ENCODE assay signal across 8 mouse cellular contexts in genomic region chr15:89730320-89730719, GRCm38 (mm10).
DNase-seq lines count a peak whose midpoint lies in the region; TF ChIP-seq lines count a peak whose summit lies in the region.

No protein-coding gene starts in this region.

- peak; percentile 12 for DNase-seq in kidney, adult 2 months
- DNase-seq in kidney, adult 11 months = no peak
- DNase-seq in R1 (ENCODE audit: low read depth, low spot score) = peak; percentile 64
- DNase-seq in c-Kit-positive CD71-positive TER-119-positive erythroid progenitor cells, embryonic 14.5 days (ENCODE audit: low spot score) = peak; percentile 0
- DNase-seq in heart, postnatal 10 days = peak; percentile 9 to 42
- peak; percentile 1 for DNase-seq in liver, adult 2 months (ENCODE audit: extremely low read depth, low read depth, low spot score)
- peak; percentile 18 to 34 for DNase-seq in right cerebral cortex, postnatal 10 days (ENCODE audit: low spot score in 2 of 2)
- DNase-seq in spleen, adult 12 weeks (ENCODE audit: low spot score) = no peak

- WGBS in kidney, adult 2 months = 40% methylated on average over 6 of the region's 6 CpGs
- WGBS in liver, adult 2 months = 37% methylated on average over 6 of the region's 6 CpGs

- no peak for TF ChIP-seq POLR2A in kidney, adult 2 months (IDR thresholded peaks at IDR 0.05; ENCODE audit: low read depth, low read length)
- no peak for TF ChIP-seq POLR2A in liver, adult 2 months (IDR thresholded peaks at IDR 0.05; ENCODE audit: extremely low read depth, insufficient read depth, low read length)

- TF ChIP-seq CTCF in kidney, adult 2 months (conservative IDR thresholded peaks at IDR 0.05; ENCODE audit: insufficient read depth, insufficient read length, low read depth, low read length) = peak; percentile 64
- peak; percentile 72 for TF ChIP-seq CTCF in liver, adult 2 months (IDR thresholded peaks at IDR 0.05; ENCODE audit: low read depth, low read length)

- H3K4me3 ChIP-seq in kidney, adult 2 months (ENCODE audit: insufficient read depth, low read depth, low read length) = no peak overlapping the region
- H3K4me3 ChIP-seq in liver, adult 2 months (ENCODE audit: insufficient read depth, low read depth, low read length) = no peak overlapping the region

- no peaks in the 10 kb centered on the region for H3K4me1 ChIP-seq in kidney, adult 2 months (ENCODE audit: control insufficient read depth, insufficient read depth, low read length)
- H3K4me1 ChIP-seq in liver, adult 2 months (ENCODE audit: control insufficient read depth, insufficient read depth, low read length) = no peaks in the 10 kb centered on the region

- no peaks in the 10 kb centered on the region for H3K36me3 ChIP-seq in kidney, adult 2 months (ENCODE audit: control insufficient read depth, insufficient read depth, low read length)
- no peaks in the 10 kb centered on the region for H3K36me3 ChIP-seq in liver, adult 2 months (ENCODE audit: control insufficient read depth, insufficient read depth, low read length)

- H3K27me3 ChIP-seq in kidney, adult 2 months (replicated peaks; ENCODE audit: control insufficient read depth, insufficient read depth, low read length) = no peaks in the 10 kb centered on the region
- H3K27me3 ChIP-seq in liver, adult 2 months (ENCODE audit: control insufficient read depth, insufficient read depth, low read length) = no peaks in the 10 kb centered on the region

- H3K27ac ChIP-seq in kidney, adult 2 months (ENCODE audit: insufficient read depth, low read depth, low read length) = no peak overlapping the region
- no peak overlapping the region for H3K27ac ChIP-seq in liver, adult 2 months (replicated peaks; ENCODE audit: insufficient read depth, low read depth, low read length)

- no peak overlapping the region for H3K9ac ChIP-seq in liver, adult 2 months (ENCODE audit: low read depth, low read length)

- H3K79me2 ChIP-seq in liver, adult 2 months (ENCODE audit: control insufficient read depth, insufficient read depth, low read length) = no peaks in the 10 kb centered on the region

- intact Hi-C loops in heart, postnatal 10 days (cut with DNase I) = no loop called here

Comparison
In these comparisons a context has a peak if more than half of its experiments do, and no peak if none do; other contexts are left out.
1. DNase-seq: peak in kidney, adult 2 months (single experiment), R1 (single experiment), c-Kit-positive CD71-positive TER-119-positive erythroid progenitor cells, embryonic 14.5 days (single experiment), heart, postnatal 10 days (2 of 2), liver, adult 2 months (single experiment) and right cerebral cortex, postnatal 10 days (2 of 2); none in kidney, adult 11 months (single experiment) and spleen, adult 12 weeks (single experiment).